Mouse (Mus musculus) mouse trophoblast stem cell (cell line): ENCODE results near the gene Btbd7.

Experiments
- in situ Hi-C, 2 experiments: fragments of 300-500 bp; cut with MseI, MboI; formaldehyde crosslinking; loops; 2 replicates in 1 of 2; 3 replicates in 1 of 2; pipeline ENCODE4 v1.15.1; 2025

Btbd7 gene

DNA sequence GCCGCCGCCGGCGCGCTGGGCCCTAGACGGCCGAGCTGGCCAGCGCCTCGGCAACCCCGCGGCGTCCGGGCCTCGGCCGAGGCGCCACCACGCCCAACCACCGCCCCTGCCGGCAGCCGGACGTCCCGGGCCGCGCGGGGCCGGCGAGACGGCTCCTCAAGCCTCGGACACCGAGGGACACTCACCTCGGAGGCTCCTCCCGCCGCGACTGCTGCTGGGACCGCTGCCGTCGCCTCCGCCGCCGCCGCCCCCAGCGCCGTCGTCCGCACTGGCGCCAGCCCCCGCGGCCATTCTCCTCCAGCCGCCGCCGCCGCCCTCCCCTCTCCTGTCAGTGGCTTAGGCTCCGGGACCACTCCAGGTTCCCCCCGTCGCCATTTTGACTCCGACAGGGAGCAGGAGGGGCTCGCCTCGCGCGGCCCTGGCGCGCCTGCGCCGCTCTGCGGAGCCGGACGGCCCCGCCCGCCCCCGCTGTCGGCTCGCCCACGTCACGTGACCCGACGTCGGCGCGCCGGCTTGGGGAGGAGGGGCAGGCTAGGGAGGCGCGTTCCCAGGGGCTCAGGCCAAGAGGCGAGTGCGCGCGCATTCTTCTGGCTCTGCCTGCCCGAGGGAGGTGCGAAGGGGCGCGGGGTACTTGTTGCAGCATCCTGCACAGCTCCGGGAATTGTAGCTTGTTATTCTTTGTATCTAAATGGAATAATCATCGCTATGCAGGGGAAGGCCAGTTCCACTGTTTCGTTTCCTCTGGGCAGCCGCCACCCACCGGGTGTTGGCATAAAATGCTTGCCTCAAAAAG, at the start of gene Btbd7:
Gene Btbd7 (minus strand): TSS at position 441 of the 793 bp plus-strand sequence.
- in situ Hi-C loops, result no loop called here

DNA sequence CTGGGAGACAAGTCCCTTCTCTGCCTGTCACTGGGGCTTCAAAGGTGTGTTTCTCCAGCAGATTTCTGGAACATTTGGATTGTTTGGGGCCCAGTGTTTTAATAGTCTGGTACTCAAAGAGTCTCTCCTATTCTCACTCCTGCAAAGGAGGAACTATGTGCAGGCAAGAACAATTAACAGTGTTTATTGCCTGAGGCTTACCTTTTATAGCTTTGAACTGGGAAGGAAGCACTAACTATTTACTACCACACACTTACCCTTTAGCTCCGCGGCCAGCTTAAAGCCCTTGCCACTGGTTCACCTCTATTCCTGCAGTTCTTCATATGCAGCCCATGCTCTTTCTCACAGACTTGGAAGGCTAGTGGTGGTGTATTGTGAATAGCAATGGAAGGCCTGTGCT, 37.8 kb upstream of the Btbd7 start:
- in situ Hi-C loops, result no loop called here

DNA sequence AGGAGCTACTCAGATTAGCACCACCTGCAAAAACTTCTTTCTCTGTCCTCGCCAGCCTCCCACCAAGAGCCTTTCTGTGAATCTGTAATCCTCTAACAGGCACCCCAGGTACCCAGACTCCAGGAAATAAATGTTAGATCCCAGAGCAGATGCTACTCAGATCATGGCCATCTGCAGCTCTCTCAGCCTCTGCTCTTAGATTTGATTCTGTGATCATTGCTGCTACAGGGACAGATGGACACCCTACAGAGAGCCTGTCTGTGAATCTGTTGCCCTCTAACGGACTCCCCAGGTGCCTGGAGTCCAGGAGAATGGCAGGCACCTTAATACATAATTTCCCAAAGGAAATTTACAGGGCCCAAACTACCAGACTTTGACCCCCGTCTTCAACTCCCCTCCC, 29.9 kb upstream of the Btbd7 start:
- in situ Hi-C loops, result no loop called here

DNA sequence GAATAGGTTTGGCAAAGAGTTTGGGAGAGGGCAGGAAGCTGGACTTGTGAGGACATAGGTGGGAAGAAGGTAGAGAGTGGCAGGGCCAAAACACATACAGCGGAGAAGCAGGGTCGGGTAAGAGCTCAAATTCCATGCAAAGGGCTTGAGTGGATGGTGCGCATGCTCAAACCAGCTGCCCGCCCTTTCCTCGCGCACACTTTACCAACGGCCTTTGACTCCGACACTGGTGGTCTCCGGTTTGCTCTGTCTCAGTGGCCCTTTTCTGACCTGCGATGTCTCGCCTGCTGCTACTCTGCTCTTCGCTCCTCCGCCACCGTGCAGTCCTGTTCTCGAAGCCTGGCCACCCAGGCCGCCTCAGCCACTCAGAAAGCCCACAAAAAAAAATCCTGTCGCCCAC, 20.8 kb upstream of the Btbd7 start, which contains the start of gene Cox8c:
Gene Cox8c (plus strand): TSS at position 226 of the 400 bp plus-strand sequence.
- in situ Hi-C loops, result no loop called here

DNA sequence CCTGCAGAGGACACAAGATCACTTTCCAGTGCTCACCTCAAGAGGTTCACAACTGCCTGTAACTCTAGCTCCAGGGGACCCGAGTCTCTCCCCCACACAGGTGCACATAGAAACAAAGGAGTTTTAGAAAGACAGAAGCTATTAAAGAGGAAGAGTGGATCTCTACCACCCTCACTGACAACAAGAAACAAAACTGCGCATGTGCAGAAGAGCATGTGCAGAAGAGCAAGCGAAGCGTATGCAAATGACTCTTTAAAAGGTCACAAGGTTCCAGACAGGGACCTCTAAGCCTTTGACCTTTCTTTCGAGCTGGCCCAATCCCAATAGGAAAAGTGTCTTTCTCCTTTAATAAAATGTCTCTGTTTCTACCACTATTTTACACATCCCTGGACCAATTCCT, 10.3 kb upstream of the Btbd7 start:
- in situ Hi-C loops, result loop anchor here (10.0 kb wide), 1 partner anchor 176 kb away; no protein-coding TSS in a partner anchor

DNA sequence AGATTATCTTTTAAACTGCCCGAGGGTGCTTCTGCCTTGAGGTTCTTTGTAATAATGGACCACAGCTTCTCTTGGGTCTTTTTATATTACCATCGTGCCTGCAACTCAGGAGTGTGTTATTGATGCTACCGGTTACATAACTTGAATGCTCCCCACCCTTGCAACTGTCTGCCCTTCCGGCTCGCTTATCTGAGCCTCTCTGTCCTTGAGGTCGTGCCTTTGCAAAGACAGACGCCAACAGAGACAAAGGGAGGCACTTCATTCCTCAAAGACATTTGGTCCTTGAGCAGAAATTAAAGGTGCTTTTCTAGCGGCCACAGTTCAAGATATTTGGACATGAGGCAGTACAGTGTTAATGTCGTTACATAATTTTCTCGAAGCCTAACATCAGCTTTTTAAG, 9.1 kb upstream of the Btbd7 start:
- in situ Hi-C loops, result loop anchor here (10.0 kb wide), 1 partner anchor 177 kb away; no protein-coding TSS in a partner anchor

- in situ Hi-C loops, result loop anchor here (10.0 kb wide), 1 partner anchor 179 kb away; no protein-coding TSS in a partner anchor
Measured at GRCm38 (mm10) chr12:102885735-102886134, 7.5 kb upstream of the Btbd7 start.

DNA sequence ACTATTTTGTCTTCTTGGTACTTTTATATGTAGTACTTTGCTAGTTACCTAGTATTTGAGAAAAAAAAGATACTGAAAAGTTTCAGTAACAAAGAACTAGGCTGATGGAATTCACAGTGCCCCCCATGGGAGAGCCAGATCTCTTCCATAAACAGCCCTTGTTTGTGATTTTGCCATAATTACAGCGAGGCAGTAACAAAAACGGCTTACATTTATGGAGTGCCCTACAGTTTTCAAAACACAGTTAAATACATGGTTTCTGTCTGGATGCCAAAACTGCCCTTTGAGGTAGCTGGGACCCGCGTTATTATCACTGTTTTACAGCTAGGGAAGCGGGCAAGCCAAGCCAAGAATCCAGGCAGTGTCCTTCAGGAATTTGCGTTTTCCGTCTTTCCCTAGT, 630 bp upstream of the Btbd7 start:
- in situ Hi-C loops, result no loop called here

DNA sequence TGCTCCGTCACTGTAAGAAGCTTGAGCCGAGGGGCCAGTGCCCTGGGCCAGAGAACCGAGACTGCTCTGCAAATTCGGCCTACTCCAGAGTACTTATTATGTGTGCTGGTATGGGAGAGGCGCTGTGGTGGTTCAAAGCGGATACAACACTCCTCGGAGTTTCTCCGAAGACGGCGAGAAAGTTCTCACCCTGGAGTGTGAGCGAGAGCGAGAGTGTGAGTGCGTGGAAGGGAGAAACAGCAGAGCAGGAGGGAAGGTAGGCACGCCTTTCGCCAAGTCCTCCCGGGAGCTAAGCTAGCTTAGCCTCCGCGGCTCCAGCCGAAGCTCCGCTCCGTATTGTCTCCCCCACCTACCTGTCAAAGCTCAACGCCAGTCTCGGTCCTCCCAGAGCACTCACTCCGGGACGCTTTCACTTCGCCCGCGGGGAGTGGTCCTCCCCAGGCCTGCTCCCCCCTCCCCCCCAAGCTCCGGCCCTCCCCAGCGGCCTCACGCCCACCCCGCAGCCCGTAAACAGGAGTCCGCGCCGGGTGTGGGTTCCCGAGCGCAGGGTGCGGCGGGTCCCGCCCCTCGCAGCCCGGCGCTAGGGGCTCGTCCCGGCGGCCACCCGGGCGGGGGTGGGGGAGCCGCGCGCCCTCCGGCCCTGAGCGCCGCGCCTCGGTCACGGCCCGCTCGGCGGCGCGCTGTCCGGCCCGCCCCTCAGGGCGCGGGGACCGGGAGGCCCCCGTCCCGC, 805 bp downstream of the Btbd7 start:
- in situ Hi-C loops, result no loop called here

DNA sequence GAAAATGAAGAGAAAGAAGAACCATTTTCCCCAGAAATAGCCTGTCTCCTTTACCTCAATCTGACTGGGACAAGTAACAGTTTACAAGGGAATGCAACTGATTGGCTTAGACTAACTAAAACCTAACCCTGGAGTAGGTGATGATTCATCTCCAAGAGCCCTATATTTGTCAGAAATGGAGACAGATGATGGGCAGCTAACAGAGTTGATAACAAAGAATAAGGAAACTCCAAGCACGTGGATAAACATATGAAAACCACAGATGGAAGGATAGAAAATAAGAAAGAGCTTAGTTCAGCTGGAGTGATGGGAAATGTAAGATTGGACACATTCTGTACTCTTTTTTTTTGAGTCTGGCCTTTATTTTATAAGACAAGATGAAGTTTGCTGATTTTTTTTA, 7.7 kb downstream of the Btbd7 start:
- in situ Hi-C loops, result no loop called here

DNA sequence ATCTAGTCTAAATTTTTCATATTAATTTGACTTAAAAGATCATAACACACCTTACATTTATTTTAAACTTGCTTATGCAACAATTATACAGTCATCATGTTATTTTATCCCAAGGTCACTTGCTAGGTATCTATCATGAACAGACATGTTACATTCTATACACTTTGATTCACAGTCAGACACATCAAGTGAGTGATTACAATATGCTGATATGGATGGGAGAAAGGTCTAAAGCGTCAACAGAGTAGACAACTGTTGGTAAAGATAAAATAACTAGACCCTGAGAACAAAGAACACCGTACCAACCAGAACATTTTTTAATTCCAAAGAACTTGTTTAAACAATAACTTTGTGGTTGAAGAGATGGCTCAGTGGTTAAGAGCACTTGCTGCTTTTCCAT, 8.5 kb downstream of the Btbd7 start:
- in situ Hi-C loops, result no loop called here

DNA sequence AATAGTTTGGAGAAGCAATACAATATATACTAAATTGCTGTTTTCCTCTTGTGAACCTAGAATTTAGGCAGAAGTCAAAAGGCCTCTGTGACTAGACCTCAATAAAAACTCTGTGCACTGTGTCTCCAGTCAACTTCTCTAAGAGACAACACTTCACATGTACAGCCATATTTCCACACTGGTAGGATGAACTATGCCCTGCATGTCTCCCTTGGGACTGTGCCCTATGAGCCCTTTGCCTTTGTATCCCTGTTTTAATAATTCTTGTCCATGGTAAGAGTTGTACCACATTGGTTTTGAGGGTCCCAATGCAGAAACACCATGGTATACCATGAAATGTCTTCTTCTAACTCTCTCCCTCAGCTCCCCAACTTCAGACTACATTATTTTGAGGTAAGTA, 17.5 kb downstream of the Btbd7 start:
- in situ Hi-C loops, result no loop called here

- in situ Hi-C loops, result no loop called here
Measured at GRCm38 (mm10) chr12:102838271-102838670, 40.0 kb downstream of the Btbd7 start.

DNA sequence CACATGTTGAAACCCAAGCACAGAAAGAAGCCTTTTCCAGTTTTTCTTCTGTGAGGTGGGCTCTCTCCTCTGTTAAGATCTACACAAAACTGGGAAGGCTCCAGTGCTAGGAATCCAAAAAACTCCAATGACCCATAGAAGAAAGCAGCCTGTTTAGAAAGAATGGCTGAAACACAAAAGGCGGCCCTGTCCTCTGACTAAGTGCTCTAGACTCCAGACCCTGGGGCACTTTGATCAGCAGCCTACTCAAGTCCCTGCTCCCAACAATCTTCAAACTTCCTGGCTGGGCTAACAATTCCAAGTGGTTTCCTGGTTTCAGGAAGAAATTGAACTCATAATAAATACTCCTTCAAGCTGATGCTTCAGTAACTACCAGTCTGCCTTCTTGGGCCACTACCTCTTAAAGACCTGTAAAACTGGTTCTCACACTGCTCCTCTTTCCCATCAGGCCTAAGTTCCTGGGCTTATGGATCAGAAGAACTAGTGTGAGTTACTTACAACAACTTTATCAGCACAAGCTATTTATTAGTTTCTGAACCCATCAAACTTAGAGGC, 45.4 kb downstream of the Btbd7 start:
- in situ Hi-C loops, result no loop called here

- in situ Hi-C loops, result no loop called here
Measured at GRCm38 (mm10) chr12:102831888-102832287, 46.4 kb downstream of the Btbd7 start.

GRCm38 (mm10) chr12:102827119-102827518, 51.2 kb downstream of the Btbd7 start:
- in situ Hi-C loops, result no loop called here

DNA sequence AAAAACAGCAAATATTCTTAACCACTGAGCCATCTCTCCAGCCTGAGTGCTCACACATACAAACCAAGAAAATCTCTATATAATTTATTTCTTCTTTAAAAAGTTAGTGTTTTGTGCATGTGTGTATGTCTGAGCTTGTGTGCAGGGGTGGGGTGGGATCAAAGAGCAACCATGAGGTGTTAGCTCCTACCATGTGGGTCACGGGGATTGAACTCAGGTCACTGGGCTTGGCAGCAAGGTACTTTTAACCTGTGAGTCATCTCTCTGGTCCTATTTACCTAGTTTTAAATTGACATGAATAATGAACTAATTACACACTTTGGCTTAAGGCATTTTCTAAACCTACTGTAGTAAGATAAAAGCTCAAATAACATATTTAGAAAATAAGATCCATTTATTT, 51.9 kb downstream of the Btbd7 start:
- in situ Hi-C loops, result no loop called here

- in situ Hi-C loops, result no loop called here
Measured at GRCm38 (mm10) chr12:102814858-102815257, 63.4 kb downstream of the Btbd7 start.

DNA sequence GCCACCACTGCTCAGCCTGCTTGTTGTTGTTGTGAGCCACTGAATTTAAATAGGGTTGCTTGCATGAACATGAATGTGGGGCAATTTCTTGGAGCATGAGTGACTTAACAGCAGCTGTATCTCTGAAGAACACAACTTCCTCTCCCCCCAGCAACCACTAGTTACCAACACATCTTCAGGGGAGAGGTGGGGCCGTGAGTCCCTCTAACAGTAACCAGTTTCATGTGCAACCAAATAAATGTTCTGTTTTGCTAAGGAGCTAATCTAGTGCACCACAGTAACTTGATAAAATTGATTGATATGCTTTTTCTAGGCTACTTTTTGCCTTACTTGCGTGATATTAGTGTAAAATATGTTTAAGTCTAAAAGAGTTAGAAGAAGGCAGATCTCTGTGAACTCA, 78.7 kb downstream of the Btbd7 start:
- in situ Hi-C loops, result loop anchor here (25.0 kb wide), 1 partner anchor 263 kb away; no protein-coding TSS in a partner anchor

GRCm38 (mm10) chr12:102787927-102788326, 90.3 kb downstream of the Btbd7 start:
- in situ Hi-C loops, result loop anchor here (25.0 kb wide), 1 partner anchor 274 kb away; no protein-coding TSS in a partner anchor

DNA sequence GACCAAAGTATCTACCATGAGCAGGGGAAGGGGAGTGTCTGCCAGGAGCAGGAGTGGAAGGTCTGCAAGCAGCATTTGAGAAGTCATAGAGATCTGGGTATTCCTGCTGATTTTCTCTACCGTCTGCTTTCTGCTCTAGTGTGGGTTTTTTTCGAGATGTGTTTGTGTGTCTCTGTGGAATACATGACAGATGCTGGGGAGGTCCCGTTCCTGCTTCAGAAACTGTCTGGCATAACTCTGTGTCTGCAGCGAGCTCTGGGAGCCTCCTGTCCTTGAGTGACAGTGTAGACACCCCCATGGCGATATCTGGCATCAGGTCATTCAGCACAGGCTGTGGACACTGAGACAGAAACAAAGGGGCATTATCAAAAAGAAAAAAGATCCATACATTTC, 92.7 kb downstream of the Btbd7 start:
- in situ Hi-C loops, result loop anchor here (25.0 kb wide), 1 partner anchor 277 kb away; no protein-coding TSS in a partner anchor

DNA sequence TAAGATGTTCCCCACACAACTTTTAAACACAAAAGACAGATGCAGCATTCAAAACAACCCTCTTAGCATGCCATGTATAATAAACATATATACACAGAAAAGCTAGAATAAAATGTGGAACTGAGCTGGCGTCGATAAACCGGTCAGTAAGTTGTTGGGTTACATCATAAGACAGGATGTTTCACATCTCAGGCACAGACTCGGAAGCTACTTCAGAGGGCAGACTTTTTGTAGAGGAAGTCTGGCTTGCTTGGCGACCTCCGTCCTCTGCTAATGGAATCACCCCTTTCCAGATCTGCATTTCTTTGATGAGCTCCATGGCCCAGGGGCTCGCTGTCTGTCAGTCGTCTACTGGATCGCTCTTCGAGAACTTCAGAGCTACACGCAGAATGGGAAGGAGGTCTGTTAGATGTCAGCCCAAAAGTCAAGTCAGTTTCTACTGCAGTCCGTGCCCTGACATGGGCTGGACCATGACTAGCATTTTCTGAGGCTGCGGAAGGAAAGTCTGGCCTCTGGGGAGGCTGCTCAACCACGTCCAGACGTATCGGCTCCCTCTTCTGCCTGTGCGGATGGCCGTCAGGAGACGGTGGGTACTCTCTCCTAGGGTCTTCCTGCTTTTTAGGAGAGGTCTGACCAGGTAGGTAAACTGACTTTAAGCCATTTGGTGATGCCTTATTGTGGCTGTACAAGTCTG, 93.2 kb downstream of the Btbd7 start:
- in situ Hi-C loops, result loop anchor here (25.0 kb wide), 1 partner anchor 277 kb away; no protein-coding TSS in a partner anchor
